Mouse (Mus musculus) Patski (cell line): Measurements from ENCODE around the gene Zmynd15. TPM values are rescaled to one million over a fixed set of nuclear protein-coding genes. Genes with fewer than 3 reads are reported as not detected.

ENCODE experiments used
- ATAC-seq: fragments of 100-300 bp; one replicate; pipeline ENCODE4 v1.8.0; 2021
- CTCF ChIA-PET: fragments of 350-600 bp; sonication (Branson Sonifier 250); formaldehyde crosslinking; loops from one replicate; lab custom pipeline; 2022; ENCODE audit warnings: inconsistent platforms; lab: Charles Lee
- POLR2A ChIA-PET: fragments of 350-600 bp; sonication (Branson Sonifier 250); formaldehyde crosslinking; loops from one replicate; lab custom pipeline; 2022; ENCODE audit warnings: antibody characterized with exemption, inconsistent platforms; lab: Charles Lee
- DNase-seq: peaks from one replicate; pipeline ENCODE4 v3.0.0-alpha.2; 2011; ENCODE audit warnings: low read depth, low spot score
- H3K27me3 ChIP-seq: fragments of 371-371 bp; one replicate; pipeline ENCODE4 v1.5.1; 2021
- CTCF ChIP-seq: fragments of 100-300 bp; IDR thresholded peaks from one replicate; pipeline ENCODE4 v1.5.1; 2021
- in situ Hi-C: fragments of 300-500 bp; cut with MboI; formaldehyde crosslinking; loops from 3 replicates; pipeline ENCODE4 v1.11.1; 2018; ENCODE audit warnings: low pct_unique_long_range_greater_than_20kb, mixed read lengths
- polyA plus RNA-seq: library from polyadenylated mRNA; unstranded; gene quantifications from one replicate; pipeline ENCODE4 v1.2.3, GENCODE M21; 2021

Zmynd15 gene
- polyA plus RNA-seq, 1 experiment from 2014 or later: 3.5 TPM

DNA sequence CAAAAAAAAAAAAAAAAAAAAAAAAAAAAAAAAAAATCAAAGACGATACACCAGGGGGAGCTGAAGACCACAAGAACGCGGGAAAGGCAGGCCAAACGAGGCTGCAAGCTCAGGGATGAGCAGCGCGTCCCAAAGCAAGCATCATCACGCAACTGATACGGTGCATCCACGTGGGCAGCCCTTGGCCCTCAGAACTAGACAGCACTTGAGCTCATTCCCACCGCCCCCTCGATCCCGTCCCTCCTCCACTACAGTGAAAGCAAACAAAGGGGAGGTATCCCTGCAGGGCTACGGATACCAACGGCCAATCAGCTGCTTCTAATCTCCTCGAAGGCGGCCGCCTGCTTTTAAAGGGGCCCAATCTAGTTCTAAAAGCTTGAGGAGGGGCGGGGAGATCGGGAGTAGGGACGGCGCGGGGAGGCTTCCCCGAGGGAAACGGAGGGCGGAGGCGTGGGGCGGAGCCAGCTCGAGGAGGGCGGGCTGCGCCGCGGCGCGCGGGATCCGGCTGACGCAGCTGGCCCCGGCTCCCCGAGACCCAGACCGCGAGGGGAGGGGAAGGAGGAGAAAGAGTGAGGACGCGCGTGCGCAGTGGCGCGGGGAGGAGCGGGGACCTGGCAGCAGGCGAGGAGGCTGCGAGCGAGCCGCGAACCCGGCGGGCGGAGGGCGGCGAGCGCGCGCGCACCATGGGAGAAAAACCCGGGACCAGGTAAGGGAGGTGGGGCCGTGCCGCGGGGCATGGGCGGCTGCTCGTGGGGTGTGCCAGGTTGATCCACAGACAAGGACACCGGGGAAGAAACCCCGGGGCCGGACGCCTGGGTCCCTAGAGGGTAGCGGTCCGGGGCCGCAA, 27.0 kb upstream of the Zmynd15 start, which contains the start of gene Arrb2:
Arrb2 (plus strand) TSS at position 588 of the 847 bp plus-strand sequence.
- peak; percentile 94 for ATAC-seq
- POLR2A ChIA-PET: interaction anchor here (0.6 kb wide), 1 partner anchor 74 kb away, joined by 3 read pairs; no protein-coding TSS in a partner anchor
- in situ Hi-C loops: no loop called here
- CTCF ChIA-PET: interaction anchor here (0.7 to 2.1 kb wide), 12 partner anchors 14 to 270 kb away, joined by 3 to 11 read pairs (median 4); partner anchors contain the start of genes Med11 and Tm4sf5
- H3K27me3 ChIP-seq: peaks cover 7% of the 10 kb centered on the region
- peak; percentile 81 for DNase-seq
- no peak for TF ChIP-seq CTCF

DNA sequence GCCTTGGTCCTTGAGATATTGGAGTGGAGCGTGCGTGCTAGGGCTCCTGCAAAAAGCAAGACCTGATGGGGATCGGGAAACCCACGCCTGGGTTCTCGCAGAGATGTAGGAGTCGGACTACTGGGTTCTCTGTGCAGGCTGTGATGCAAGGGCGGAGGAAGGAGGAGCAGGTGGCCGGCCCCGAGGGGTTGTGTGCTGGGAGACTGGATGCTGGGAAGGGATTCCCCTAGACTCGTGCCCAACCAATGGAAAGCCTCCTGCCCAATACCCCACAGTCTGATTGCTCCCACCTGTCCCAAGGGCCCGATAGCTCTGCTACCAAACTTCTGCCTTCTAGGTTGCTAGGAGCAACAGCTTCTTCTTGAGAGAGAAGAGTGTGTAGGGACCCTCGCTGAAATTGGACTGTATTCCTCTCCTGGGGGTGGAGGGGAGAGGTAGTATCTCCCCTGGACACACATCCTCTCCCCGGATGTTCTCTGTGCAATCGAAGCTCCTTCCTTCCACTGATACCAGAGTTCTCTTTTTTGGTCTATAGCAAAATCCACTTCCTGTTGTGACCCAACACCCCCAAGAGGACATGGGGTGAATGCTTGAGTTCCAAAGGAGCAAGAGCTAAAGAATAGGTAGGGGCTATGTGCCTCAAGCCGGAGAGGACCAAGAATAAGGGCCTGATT, 26.2 kb upstream of the Zmynd15 start:
- in situ Hi-C loops: no loop called here

DNA sequence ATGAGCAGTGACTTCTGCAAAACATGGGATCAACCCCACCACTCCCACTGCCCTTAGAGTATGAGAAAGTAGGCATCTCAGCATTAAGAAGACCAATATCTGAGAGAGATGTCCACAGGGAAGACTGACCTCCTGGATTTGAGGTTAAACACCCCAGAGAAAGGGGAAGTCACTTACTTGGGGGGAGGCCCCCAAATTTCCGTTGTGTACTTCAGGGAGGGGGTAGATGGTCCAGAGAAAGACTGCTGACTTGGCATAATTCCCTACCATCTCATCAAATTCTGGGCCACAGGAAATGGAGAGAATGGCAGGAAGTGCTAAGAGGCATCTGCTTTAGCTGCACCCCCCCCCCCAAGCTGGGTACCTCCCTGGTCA, 25.7 kb upstream of the Zmynd15 start:
- ChIA-PET CTCF (interaction anchor here (2.1 kb wide), 1 partner anchor 67 kb away, joined by 11 read pairs; no protein-coding TSS in a partner anchor), POLR2A (no interaction called here)
- in situ Hi-C loops: no loop called here
- TF ChIP-seq CTCF: no peak
- DNase-seq (no peak), ATAC-seq (no peak)
- peaks cover 7% of the 10 kb centered on the region for H3K27me3 ChIP-seq

More for the DNA sequence above, 26.2 kb upstream of the Zmynd15 start:
- DNase-seq (no peak), ATAC-seq (no peak)
- ChIA-PET POLR2A (no interaction called here), CTCF (interaction anchor here (1.3 to 2.1 kb wide), 2 partner anchors 17 to 67 kb away, joined by 6 to 11 read pairs; no protein-coding TSS in a partner anchor)
- TF ChIP-seq CTCF: no peak
- H3K27me3 ChIP-seq: peaks cover 7% of the 10 kb centered on the region

DNA sequence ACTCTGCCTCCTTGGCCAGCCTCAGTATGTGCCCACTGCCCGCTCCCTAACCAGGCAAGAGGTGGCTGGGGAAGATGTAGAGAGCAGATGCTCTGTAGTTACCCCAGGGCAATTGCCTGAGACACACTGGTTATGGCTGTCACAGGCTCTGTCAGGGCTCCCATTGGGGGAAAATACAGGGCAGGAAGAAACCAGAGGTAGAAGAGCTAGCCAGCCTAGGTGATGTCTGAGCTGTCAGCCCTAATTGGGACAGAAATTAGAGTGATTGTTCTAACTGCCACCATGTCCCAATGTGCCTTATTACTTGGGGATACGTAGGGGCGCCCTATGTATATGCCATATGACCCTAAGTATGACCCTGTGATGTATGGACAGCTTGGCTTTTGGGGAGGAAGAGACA, 25.3 kb upstream of the Zmynd15 start:
- DNase-seq (no peak), ATAC-seq (no peak)
- POLR2A ChIA-PET: no interaction called here
- CTCF ChIA-PET: interaction anchor here (2.1 kb wide), 1 partner anchor 66 kb away, joined by 11 read pairs; no protein-coding TSS in a partner anchor
- H3K27me3 ChIP-seq: peaks cover 7% of the 10 kb centered on the region
- TF ChIP-seq CTCF: no peak
- in situ Hi-C loops: no loop called here

DNA sequence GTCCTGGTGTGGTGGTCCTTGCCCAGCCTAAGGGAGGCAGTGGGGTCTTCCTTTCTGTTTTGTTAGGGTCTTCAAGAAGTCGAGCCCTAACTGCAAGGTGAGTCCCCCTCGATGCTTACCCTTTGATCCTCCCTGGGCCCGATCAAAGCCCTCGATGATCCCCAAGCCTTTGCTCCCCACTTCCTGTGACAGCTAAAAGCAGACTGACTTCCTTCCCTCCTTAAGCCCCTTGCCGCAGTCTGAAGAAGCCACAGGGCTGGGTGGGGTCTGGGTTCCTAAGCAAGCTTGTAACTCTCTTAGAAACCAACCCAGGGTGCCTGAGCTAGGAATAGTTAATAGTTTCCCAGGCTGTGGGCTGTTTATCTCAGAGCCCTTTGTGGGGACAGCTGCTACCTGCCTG, 23.8 kb upstream of the Zmynd15 start:
- TF ChIP-seq CTCF: no peak
- no peak for ATAC-seq
- CTCF ChIA-PET: no interaction called here
- POLR2A ChIA-PET: no interaction called here
- in situ Hi-C loops: no loop called here
- no peak for DNase-seq
- no peaks in the 10 kb centered on the region for H3K27me3 ChIP-seq

DNA sequence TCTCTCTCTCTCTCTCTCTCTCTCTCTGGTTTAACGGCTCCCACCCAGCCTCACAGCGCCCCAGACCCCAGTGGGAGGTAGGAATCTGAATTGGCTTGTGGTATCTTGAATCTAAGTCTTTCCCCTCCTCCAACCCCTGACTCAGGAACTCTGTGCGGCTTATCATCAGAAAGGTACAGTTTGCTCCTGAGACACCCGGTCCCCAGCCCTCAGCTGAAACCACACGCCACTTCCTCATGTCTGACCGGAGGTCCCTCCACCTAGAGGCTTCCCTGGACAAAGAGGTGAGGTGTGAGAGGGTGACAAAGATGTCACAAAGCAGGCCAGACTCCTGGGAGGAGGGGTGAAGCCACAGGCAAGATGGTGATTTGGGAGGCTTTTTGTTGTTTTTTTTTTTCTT, 21.8 kb upstream of the Zmynd15 start:
- H3K27me3 ChIP-seq: no peaks in the 10 kb centered on the region
- no peak for DNase-seq
- TF ChIP-seq CTCF: no peak
- ATAC-seq: no peak
- ChIA-PET POLR2A (interaction anchor here (0.7 kb wide), 1 partner anchor 28 kb away, joined by 3 read pairs; the partner anchor contains the start of gene Pelp1), CTCF (no interaction called here)
- in situ Hi-C loops: no loop called here

DNA sequence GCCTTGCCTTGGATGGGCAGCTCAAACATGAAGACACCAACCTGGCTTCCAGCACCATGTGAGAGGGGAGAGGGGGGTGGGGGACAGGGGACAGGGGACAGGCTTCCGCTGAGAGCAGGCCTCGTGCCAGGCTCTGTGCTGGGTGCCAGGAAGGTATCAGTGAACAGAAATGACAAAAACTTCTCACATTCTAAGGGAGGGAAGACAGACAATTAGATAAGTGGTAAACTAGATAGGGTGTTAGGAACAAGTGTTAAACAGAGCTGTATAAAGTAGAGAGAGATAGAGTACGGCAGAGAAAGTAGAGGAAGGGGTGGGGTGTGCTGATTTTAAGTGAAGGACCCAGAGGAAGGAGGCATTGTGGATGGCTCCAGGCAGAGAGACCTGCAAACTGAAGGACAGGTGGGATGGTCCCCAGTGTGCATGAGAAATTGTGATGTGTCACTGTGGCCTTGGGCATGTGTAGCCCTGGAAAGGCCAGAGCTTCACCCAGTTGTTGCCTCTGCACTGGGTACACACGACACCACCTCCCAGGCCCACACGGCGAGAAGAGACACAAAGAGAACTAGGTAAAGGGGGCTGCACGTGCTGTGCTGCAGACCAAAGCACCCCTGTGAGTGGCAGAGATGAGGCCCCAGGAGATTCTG, 20.4 kb upstream of the Zmynd15 start:
- CTCF ChIA-PET: no interaction called here
- ATAC-seq: no peak
- H3K27me3 ChIP-seq: no peaks in the 10 kb centered on the region
- TF ChIP-seq CTCF: no peak
- in situ Hi-C loops: no loop called here
- DNase-seq: no peak
- POLR2A ChIA-PET: interaction anchor here (0.6 to 1.3 kb wide), 2 partner anchors 9 to 457 kb away, joined by 3 read pairs; no protein-coding TSS in a partner anchor

DNA sequence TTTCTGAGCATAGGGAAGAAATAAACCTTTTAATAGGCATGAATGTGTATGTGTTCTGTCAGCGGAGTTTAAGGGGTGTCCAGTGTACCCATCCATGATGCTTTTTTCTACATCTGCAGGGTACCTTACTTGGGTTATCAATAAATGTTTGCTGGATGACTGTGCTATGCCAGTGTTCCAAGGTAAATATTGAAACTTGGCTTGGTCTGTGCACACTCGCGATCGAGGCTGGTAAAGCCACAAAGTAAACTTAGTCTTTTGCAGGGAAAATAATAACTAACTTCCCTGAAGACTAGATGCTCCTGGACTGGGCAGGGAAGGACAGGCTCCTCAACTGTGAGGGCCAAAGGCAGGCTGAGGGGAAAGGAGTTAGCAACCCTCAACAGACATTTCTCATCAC, 18.6 kb upstream of the Zmynd15 start:
- ChIA-PET POLR2A (no interaction called here), CTCF (no interaction called here)
- in situ Hi-C loops: no loop called here
- no peak for TF ChIP-seq CTCF
- ATAC-seq (no peak), DNase-seq (no peak)
- no peaks in the 10 kb centered on the region for H3K27me3 ChIP-seq

DNA sequence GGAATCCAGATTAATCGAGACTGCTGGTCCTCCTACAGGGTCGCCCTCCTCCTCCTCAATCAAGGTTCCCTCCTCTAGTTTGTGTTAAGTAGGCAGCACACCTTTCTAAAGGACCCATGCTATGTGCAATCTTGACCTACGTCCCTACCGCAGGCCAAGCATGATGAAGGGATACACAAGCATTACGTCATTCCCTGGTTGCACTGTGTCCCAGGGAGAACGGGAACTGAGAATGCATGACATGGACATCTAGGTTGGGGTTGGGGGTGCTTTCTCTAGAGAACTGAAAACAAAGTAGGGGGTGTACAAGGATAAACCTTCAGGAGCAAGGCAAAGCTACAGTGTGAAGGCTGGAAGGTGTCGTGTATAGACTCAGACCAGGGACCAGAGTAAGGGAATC, 17.4 kb upstream of the Zmynd15 start:
- in situ Hi-C loops: no loop called here
- no peak for TF ChIP-seq CTCF
- no peaks in the 10 kb centered on the region for H3K27me3 ChIP-seq
- ATAC-seq: no peak
- CTCF ChIA-PET: no interaction called here
- DNase-seq: no peak
- POLR2A ChIA-PET: no interaction called here

DNA sequence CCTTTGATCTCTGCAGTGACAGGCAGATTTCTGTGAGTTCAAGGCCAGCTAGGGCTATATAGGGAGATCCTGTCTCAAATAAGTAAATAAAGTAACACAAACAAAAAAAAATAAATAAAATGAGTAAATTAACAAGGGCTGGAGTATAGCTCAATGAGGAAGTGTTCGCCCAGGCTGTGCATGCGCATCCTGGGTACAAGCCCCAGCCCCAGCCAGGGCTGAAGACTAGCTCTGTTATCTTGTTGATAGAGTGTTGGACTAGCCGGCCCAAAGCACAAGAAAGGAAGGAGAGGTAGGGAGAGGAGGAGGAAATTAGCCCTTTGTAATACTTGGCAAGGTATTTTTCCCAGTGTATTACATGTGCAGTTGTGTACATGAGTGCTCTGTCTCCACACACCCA, 15.3 kb upstream of the Zmynd15 start:
- DNase-seq (no peak), ATAC-seq (no peak)
- in situ Hi-C loops: no loop called here
- no peaks in the 10 kb centered on the region for H3K27me3 ChIP-seq
- TF ChIP-seq CTCF: no peak
- POLR2A ChIA-PET: no interaction called here
- CTCF ChIA-PET: no interaction called here
